Mouse (Mus musculus) kidney, adult 8-10 months (tissue): ENCODE results near the gene Camta1.
A peak's percentile ranks its signal among the peaks of the same experiment; 100 is the strongest.

Source experiments
- DNase-seq, 2 experiments: peaks; one replicate each; pipeline ENCODE4 v3.0.0; 2022

The Camta1 gene

GRCm38 (mm10) chr4:151097104-151097438 lies 764.6 kb downstream of the Camta1 start:
- DNase-seq: no peak

GRCm38 (mm10) chr4:151096334-151097103 lies 765.2 kb downstream of the Camta1 start:
- no peak for DNase-seq

GRCm38 (mm10) chr4:151095207-151095606 lies 766.5 kb downstream of the Camta1 start:
- peak; percentile 31 to 56 for DNase-seq

GRCm38 (mm10) chr4:151089270-151089669 lies 772.4 kb downstream of the Camta1 start, which contains the start of gene Gm13090:
TSS of gene Gm13090 (plus strand) at chr4:151089570.
- no peak for DNase-seq

GRCm38 (mm10) chr4:151088819-151089218 lies 772.9 kb downstream of the Camta1 start:
- no peak for DNase-seq

- no peak for DNase-seq
Measured at GRCm38 (mm10) chr4:151087358-151087757, 774.3 kb downstream of the Camta1 start.

GRCm38 (mm10) chr4:151083027-151083426 lies 778.6 kb downstream of the Camta1 start:
- DNase-seq: no peak

- DNase-seq: no peak
Measured at GRCm38 (mm10) chr4:151081977-151082376, 779.7 kb downstream of the Camta1 start.

- no peak for DNase-seq
Measured at GRCm38 (mm10) chr4:151081355-151081754, 780.3 kb downstream of the Camta1 start.

- DNase-seq: no peak
Measured at GRCm38 (mm10) chr4:151074817-151075216, 786.9 kb downstream of the Camta1 start.

- DNase-seq: peak; percentile 46 to 77
Measured at GRCm38 (mm10) chr4:151073108-151073744, 788.5 kb downstream of the Camta1 start.

GRCm38 (mm10) chr4:151070962-151071361 lies 790.7 kb downstream of the Camta1 start:
- no peak for DNase-seq

- no peak for DNase-seq
Measured at GRCm38 (mm10) chr4:151068751-151069150, 792.9 kb downstream of the Camta1 start.

- no peak for DNase-seq
Measured at GRCm38 (mm10) chr4:151059566-151059965, 802.1 kb downstream of the Camta1 start.

- DNase-seq: no peak
Measured at GRCm38 (mm10) chr4:151058634-151059033, 803.0 kb downstream of the Camta1 start.

- DNase-seq: peak; percentile 98 to 99
Measured at GRCm38 (mm10) chr4:151057347-151058321, 804.0 kb downstream of the Camta1 start, which contains the start of gene Vamp3. TSS of gene Vamp3 (minus strand) at chr4:151057963.

GRCm38 (mm10) chr4:151051162-151051561 lies 810.5 kb downstream of the Camta1 start:
- DNase-seq: no peak

- DNase-seq: no peak
Measured at GRCm38 (mm10) chr4:151046524-151046923, 815.2 kb downstream of the Camta1 start.

- DNase-seq: no peak
Measured at GRCm38 (mm10) chr4:151044944-151045570, 816.6 kb downstream of the Camta1 start.

- peak; percentile 98 to 99 for DNase-seq
Measured at GRCm38 (mm10) chr4:151044037-151044943, 817.4 kb downstream of the Camta1 start, which contains the start of gene Per3. TSS of gene Per3 (minus strand) at chr4:151044665.

- DNase-seq: peak; percentile 28 to 30
Measured at GRCm38 (mm10) chr4:151043281-151043680, 818.4 kb downstream of the Camta1 start.
